Mouse (Mus musculus) lung, postnatal 0 days (tissue): ENCODE measurements around the gene Gria2. TPM values are rescaled to one million over a fixed set of nuclear protein-coding genes. Genes with fewer than 3 reads are reported as not detected.
A peak's percentile ranks its signal among the peaks of the same experiment; 100 is the strongest.

Experiments
- ATAC-seq: fragments of 200-750 bp; cut with Nextera tagmentation; 2 replicates; pipeline ENCODE4 v1.8.0; 2017; ENCODE audit warnings: moderate library complexity
- DNase-seq: peaks from one replicate; pipeline ENCODE4 v3.0.0-alpha.2; 2016; ENCODE audit warnings: low spot score
- H3K27ac ChIP-seq: fragments of 300-500 bp; sonication (generic); 2 replicates; pipeline ENCODE4 v1.5.1; 2014; ENCODE audit warnings: antibody characterized with exemption, mild to moderate bottlenecking, low read length, mixed read lengths
- H3K27me3 ChIP-seq: fragments of 300-500 bp; sonication (generic); replicated peaks from 2 replicates; pipeline ENCODE4 v1.6.1; 2014; ENCODE audit warnings: low read length, mixed read lengths; ENCODE audit not compliant: insufficient read depth
- H3K36me3 ChIP-seq: fragments of 300-500 bp; sonication (generic); 2 replicates; pipeline ENCODE4 v1.6.1; 2014; ENCODE audit warnings: low read length, mixed read lengths; ENCODE audit not compliant: insufficient read depth
- H3K4me1 ChIP-seq: fragments of 300-500 bp; sonication (generic); 2 replicates; pipeline ENCODE4 v1.6.1; 2014; ENCODE audit warnings: antibody characterized with exemption, low read depth, low read length, mixed read lengths; ENCODE audit not compliant: insufficient read depth
- H3K4me2 ChIP-seq: fragments of 300-500 bp; sonication (generic); replicated peaks from 2 replicates; pipeline ENCODE4 v1.6.1; 2014; ENCODE audit warnings: low read depth, mild to moderate bottlenecking, low read length, moderate library complexity, mixed read lengths
- H3K4me3 ChIP-seq: fragments of 300-500 bp; sonication (generic); 2 replicates; pipeline ENCODE4 v1.5.1; 2014; ENCODE audit warnings: low read depth, low read length
- H3K9ac ChIP-seq: fragments of 300-500 bp; sonication (generic); replicated peaks from 2 replicates; pipeline ENCODE4 v1.6.1; 2014; ENCODE audit warnings: low read depth, mild to moderate bottlenecking
- H3K9me3 ChIP-seq: fragments of 300-500 bp; sonication (generic); 2 replicates; pipeline ENCODE4 v1.6.1; 2016; ENCODE audit warnings: low read length, mixed read lengths
- CTCF ChIP-seq: IDR thresholded peaks from 2 replicates; pipeline ENCODE4 v1.5.1; 2016; ENCODE audit warnings: antibody characterized with exemption, mild to moderate bottlenecking
- EP300 ChIP-seq: IDR thresholded peaks from 2 replicates; pipeline ENCODE4 v1.6.1; 2016; ENCODE audit warnings: antibody characterized with exemption, mild to moderate bottlenecking, control low read depth
- WGBS: fragments of 180-500 bp; shearing (Covaris S2); extraction: QIAGEN DNeasy Blood & Tissue Kit; methylation state at CpG from one replicate; pipeline ENCODE4 v1.1.7; 2014; 5-methylcytosine and 5-hydroxymethylcytosine counted together
- polyA plus RNA-seq: library from polyadenylated mRNA; unstranded; fragments of >200 nt; fragmentation: Nextera tagmentation; extraction: Ambion mirVana; gene quantifications from 2 replicates; pipeline ENCODE4 v1.2.1, GENCODE M21; 2015

Gria2 gene
- polyA plus RNA-seq, 1 experiment from 2014 or later, result 0.11 TPM

- Histone ChIP-seq H3K27ac (no peak overlapping the region), H3K4me1 (no peaks in the 10 kb centered on the region), H3K27me3 (no peaks in the 10 kb centered on the region), H3K4me2 (no peak overlapping the region), H3K4me3 (no peak overlapping the region), H3K9me3 (no peaks in the 10 kb centered on the region), H3K36me3 (no peaks in the 10 kb centered on the region), H3K9ac (no peak overlapping the region)
- TF ChIP-seq CTCF (no peak), EP300 (no peak)
- no peak for DNase-seq
- ATAC-seq, result no peak
Observed at GRCm38 (mm10) chr3:80813734-80814133, 11.1 kb upstream of the Gria2 start.

GRCm38 (mm10) chr3:80812237-80812636 lies 9.6 kb upstream of the Gria2 start:
- Histone ChIP-seq H3K4me2 (no peak overlapping the region), H3K27me3 (no peaks in the 10 kb centered on the region), H3K4me3 (no peak overlapping the region), H3K4me1 (no peaks in the 10 kb centered on the region), H3K9ac (no peak overlapping the region), H3K36me3 (no peaks in the 10 kb centered on the region), H3K27ac (no peak overlapping the region), H3K9me3 (no peaks in the 10 kb centered on the region)
- ATAC-seq (no peak), DNase-seq (no peak)
- TF ChIP-seq CTCF (no peak), EP300 (no peak)
- 56% methylated on average over 3 of the region's 3 CpGs for WGBS

GRCm38 (mm10) chr3:80805327-80805726 lies 2.7 kb upstream of the Gria2 start:
- 7% methylated on average over 1 of the region's 1 CpGs for WGBS

GRCm38 (mm10) chr3:80803811-80804210 lies 1.2 kb upstream of the Gria2 start:
- no peak for DNase-seq
- Histone ChIP-seq H3K4me2 (no peak overlapping the region), H3K4me1 (peaks cover 4% of the 10 kb centered on the region; the same call in 1 of the 2 replicates), H3K27ac (no peak overlapping the region), H3K4me3 (no peak overlapping the region), H3K9me3 (no peaks in the 10 kb centered on the region), H3K27me3 (peaks cover 24% of the 10 kb centered on the region), H3K36me3 (no peaks in the 10 kb centered on the region), H3K9ac (no peak overlapping the region)
- ATAC-seq, result no peak
- WGBS, result 45% methylated on average over 1 of the region's 1 CpGs
- no peak for TF ChIP-seq CTCF
- no peak for TF ChIP-seq EP300

More at GRCm38 (mm10) chr3:80805327-80805726, 2.7 kb upstream of the Gria2 start:
- Histone ChIP-seq H3K4me1 (peaks cover 4% of the 10 kb centered on the region; the same call in 1 of the 2 replicates), H3K4me2 (no peak overlapping the region), H3K36me3 (no peaks in the 10 kb centered on the region), H3K4me3 (no peak overlapping the region), H3K9ac (no peak overlapping the region), H3K9me3 (no peaks in the 10 kb centered on the region), H3K27me3 (peaks cover 23% of the 10 kb centered on the region), H3K27ac (no peak overlapping the region)
- DNase-seq (no peak), ATAC-seq (no peak)
- TF ChIP-seq EP300, result no peak
- 0 out of 2 replicates have a peak, but pooled peaks have one; percentile 31 for TF ChIP-seq CTCF

GRCm38 (mm10) chr3:80803211-80803610 lies 576 bp upstream of the Gria2 start:
- TF ChIP-seq CTCF, result no peak
- no peak for TF ChIP-seq EP300
- Histone ChIP-seq H3K4me1 (peaks cover 4% of the 10 kb centered on the region; the same call in 1 of the 2 replicates), H3K4me2 (no peak overlapping the region), H3K36me3 (no peaks in the 10 kb centered on the region), H3K9me3 (no peaks in the 10 kb centered on the region), H3K27me3 (peaks cover 24% of the 10 kb centered on the region), H3K4me3 (no peak overlapping the region), H3K9ac (no peak overlapping the region), H3K27ac (no peak overlapping the region)
- DNase-seq (no peak), ATAC-seq (no peak)
- WGBS, result 62% methylated on average over 8 of the region's 8 CpGs

- Histone ChIP-seq H3K4me3 (no peak overlapping the region), H3K4me1 (peaks cover 4% of the 10 kb centered on the region; the same call in 1 of the 2 replicates), H3K36me3 (no peaks in the 10 kb centered on the region), H3K27ac (no peak overlapping the region), H3K9me3 (no peaks in the 10 kb centered on the region), H3K27me3 (peaks cover 24% of the 10 kb centered on the region), H3K9ac (no peak overlapping the region), H3K4me2 (no peak overlapping the region)
- DNase-seq (no peak), ATAC-seq (no peak)
- TF ChIP-seq EP300, result no peak
- no peak for TF ChIP-seq CTCF
- WGBS, result 28% methylated on average over 6 of the region's 6 CpGs
Observed at GRCm38 (mm10) chr3:80801827-80802310, 766 bp downstream of the Gria2 start.
